Mouse (Mus musculus) kidney, embryonic 16.5 days (tissue): ENCODE results near the gene Dlgap3. TPM values are rescaled to one million over a fixed set of nuclear protein-coding genes. Genes with fewer than 3 reads are reported as not detected.
A peak's percentile ranks its signal among the peaks of the same experiment; 100 is the strongest.

ENCODE experiments used
- ATAC-seq: fragments of 200-750 bp; cut with Nextera tagmentation; 2 replicates; pipeline ENCODE4 v1.8.0; 2017; ENCODE audit warnings: moderate TSS enrichment; ENCODE audit not compliant: low FRiP score, low TSS enrichment
- H3K27ac ChIP-seq: fragments of 300-500 bp; sonication (generic); 2 replicates; pipeline ENCODE4 v1.5.1; 2014; ENCODE audit warnings: low read length
- H3K27me3 ChIP-seq: fragments of 300-500 bp; sonication (generic); 2 replicates; pipeline ENCODE4 v1.6.1; 2014; ENCODE audit warnings: low read length, control low read depth, mixed read lengths; ENCODE audit not compliant: insufficient read depth
- H3K36me3 ChIP-seq: fragments of 300-500 bp; sonication (generic); 2 replicates; pipeline ENCODE4 v1.6.1; 2014; ENCODE audit warnings: low read length, control low read depth, mixed read lengths; ENCODE audit not compliant: insufficient read depth
- H3K4me1 ChIP-seq: fragments of 300-500 bp; sonication (generic); 2 replicates; pipeline ENCODE4 v1.6.1; 2014; ENCODE audit warnings: low read length, control low read depth, mixed read lengths; ENCODE audit not compliant: insufficient read depth
- H3K4me2 ChIP-seq: fragments of 300-500 bp; sonication (generic); replicated peaks from 2 replicates; pipeline ENCODE4 v1.6.1; 2014; ENCODE audit warnings: low read depth, low read length
- H3K4me3 ChIP-seq: fragments of 300-500 bp; sonication (generic); 2 replicates; pipeline ENCODE4 v1.5.1; 2014; ENCODE audit warnings: mild to moderate bottlenecking, low read length
- H3K9ac ChIP-seq: fragments of 300-500 bp; sonication (generic); replicated peaks from 2 replicates; pipeline ENCODE4 v1.6.1; 2014; ENCODE audit warnings: low read length
- H3K9me3 ChIP-seq: fragments of 300-500 bp; sonication (generic); 2 replicates; pipeline ENCODE4 v1.6.1; 2016; ENCODE audit warnings: low read length, control low read depth
- WGBS: fragments of 180-500 bp; shearing (Covaris S2); extraction: QIAGEN DNeasy Blood & Tissue Kit; methylation state at CpG from one replicate; pipeline ENCODE4 v1.1.7; 2014; 5-methylcytosine and 5-hydroxymethylcytosine counted together
- polyA plus RNA-seq: library from polyadenylated mRNA; unstranded; fragments of >200 nt; fragmentation: Nextera tagmentation; extraction: Ambion mirVana; gene quantifications from 2 replicates; pipeline ENCODE4 v1.2.1, GENCODE M21; 2015

Gene Dlgap3
- polyA plus RNA-seq, 1 experiment from 2014 or later: 0.41 TPM

- Histone ChIP-seq H3K9me3 (no peaks in the 10 kb centered on the region), H3K27me3 (peaks cover 29% of the 10 kb centered on the region), H3K27ac (no peak overlapping the region), H3K4me2 (no peak overlapping the region), H3K4me3 (no peak overlapping the region), H3K36me3 (no peaks in the 10 kb centered on the region), H3K4me1 (no peaks in the 10 kb centered on the region), H3K9ac (no peak overlapping the region)
- no peak for ATAC-seq
- WGBS: 64% methylated on average over 9 of the region's 9 CpGs
These were observed 42.3 kb downstream of the Dlgap3 start for GRCm38 (mm10) chr4:127211318-127211717.

- H3K27ac ChIP-seq: no peak overlapping the region
- H3K9ac ChIP-seq: no peak overlapping the region
- WGBS: 13% methylated on average over 28 of the region's 28 CpGs
- H3K36me3 ChIP-seq: no peaks in the 10 kb centered on the region
- ATAC-seq: 0 out of 2 replicates have a peak, but pooled peaks have one; percentile 15
- H3K27me3 ChIP-seq: peaks cover 31% of the 10 kb centered on the region
- H3K4me3 ChIP-seq: peak overlapping the region; percentile 10; the same call in 1 of the 2 replicates
- H3K4me2 ChIP-seq: 0 out of 2 replicates have a peak overlapping the region, but pooled peaks have one; percentile 10
- no peaks in the 10 kb centered on the region for H3K4me1 ChIP-seq
- H3K9me3 ChIP-seq: no peaks in the 10 kb centered on the region
These were observed 45.5 kb downstream of the Dlgap3 start for GRCm38 (mm10) chr4:127214510-127214909.

GRCm38 (mm10) chr4:127215103-127215502, 46.1 kb downstream of the Dlgap3 start:
- WGBS: 54% methylated on average over 11 of the region's 11 CpGs

GRCm38 (mm10) chr4:127215799-127216198, 46.8 kb downstream of the Dlgap3 start:
- Histone ChIP-seq H3K4me2 (no peak overlapping the region), H3K36me3 (no peaks in the 10 kb centered on the region), H3K4me3 (no peak overlapping the region), H3K9ac (no peak overlapping the region), H3K4me1 (no peaks in the 10 kb centered on the region), H3K27me3 (peaks cover 31% of the 10 kb centered on the region), H3K9me3 (no peaks in the 10 kb centered on the region), H3K27ac (no peak overlapping the region)
- no peak for ATAC-seq
- 64% methylated on average over 5 of the region's 9 CpGs for WGBS

More at GRCm38 (mm10) chr4:127215103-127215502, 46.1 kb downstream of the Dlgap3 start:
- H3K27me3 ChIP-seq: peaks cover 31% of the 10 kb centered on the region
- H3K36me3 ChIP-seq: no peaks in the 10 kb centered on the region
- H3K27ac ChIP-seq: no peak overlapping the region
- no peaks in the 10 kb centered on the region for H3K4me1 ChIP-seq
- H3K4me2 ChIP-seq: no peak overlapping the region
- no peak overlapping the region for H3K9ac ChIP-seq
- H3K4me3 ChIP-seq: no peak overlapping the region
- ATAC-seq: no peak
- no peaks in the 10 kb centered on the region for H3K9me3 ChIP-seq

GRCm38 (mm10) chr4:127216251-127216651, 47.2 kb downstream of the Dlgap3 start:
- Histone ChIP-seq H3K4me3 (no peak overlapping the region), H3K27ac (no peak overlapping the region), H3K4me2 (no peak overlapping the region), H3K9ac (no peak overlapping the region), H3K27me3 (peaks cover 31% of the 10 kb centered on the region), H3K4me1 (no peaks in the 10 kb centered on the region), H3K9me3 (no peaks in the 10 kb centered on the region), H3K36me3 (no peaks in the 10 kb centered on the region)
- no peak for ATAC-seq
- 72% methylated on average over 4 of the region's 4 CpGs for WGBS

- no peaks in the 10 kb centered on the region for H3K4me1 ChIP-seq
- no peak overlapping the region for H3K4me3 ChIP-seq
- ATAC-seq: no peak
These were observed 48.0 kb downstream of the Dlgap3 start for GRCm38 (mm10) chr4:127217048-127217447.

DNA sequence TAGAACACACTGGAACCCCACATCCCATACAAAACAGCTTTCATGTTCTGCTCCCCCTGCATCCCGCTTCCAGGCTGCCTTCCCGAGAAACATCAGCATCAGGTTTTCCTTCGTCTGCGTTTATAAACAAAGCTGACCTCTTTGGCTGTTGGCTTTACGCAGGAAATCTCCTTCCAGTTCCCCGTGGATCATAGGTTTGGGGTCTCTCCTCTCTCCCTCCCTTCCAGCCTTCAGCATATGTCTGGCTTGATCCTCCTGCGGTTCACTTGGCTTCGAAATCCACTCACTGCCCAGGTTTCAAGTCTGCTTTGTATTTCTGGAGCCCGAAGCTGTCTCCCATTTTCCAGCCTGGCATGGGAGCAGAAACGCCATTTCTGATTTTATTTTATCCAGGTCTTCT, 54.3 kb downstream of the Dlgap3 start:
- H3K4me3 ChIP-seq: no peak overlapping the region
- ATAC-seq: no peak
- peaks cover 54% of the 10 kb centered on the region for H3K27me3 ChIP-seq
- no peak overlapping the region for H3K4me2 ChIP-seq
- H3K27ac ChIP-seq: no peak overlapping the region
- WGBS: 30% methylated on average over 10 of the region's 10 CpGs
- no peaks in the 10 kb centered on the region for H3K4me1 ChIP-seq
- H3K9me3 ChIP-seq: no peaks in the 10 kb centered on the region
- no peak overlapping the region for H3K9ac ChIP-seq
- no peaks in the 10 kb centered on the region for H3K36me3 ChIP-seq

More at GRCm38 (mm10) chr4:127217048-127217447, 48.0 kb downstream of the Dlgap3 start:
- no peaks in the 10 kb centered on the region for H3K36me3 ChIP-seq
- no peak overlapping the region for H3K27ac ChIP-seq
- no peaks in the 10 kb centered on the region for H3K9me3 ChIP-seq
- peaks cover 32% of the 10 kb centered on the region for H3K27me3 ChIP-seq
- WGBS: 48% methylated on average over 11 of the region's 11 CpGs
- no peak overlapping the region for H3K4me2 ChIP-seq
- no peak overlapping the region for H3K9ac ChIP-seq

DNA sequence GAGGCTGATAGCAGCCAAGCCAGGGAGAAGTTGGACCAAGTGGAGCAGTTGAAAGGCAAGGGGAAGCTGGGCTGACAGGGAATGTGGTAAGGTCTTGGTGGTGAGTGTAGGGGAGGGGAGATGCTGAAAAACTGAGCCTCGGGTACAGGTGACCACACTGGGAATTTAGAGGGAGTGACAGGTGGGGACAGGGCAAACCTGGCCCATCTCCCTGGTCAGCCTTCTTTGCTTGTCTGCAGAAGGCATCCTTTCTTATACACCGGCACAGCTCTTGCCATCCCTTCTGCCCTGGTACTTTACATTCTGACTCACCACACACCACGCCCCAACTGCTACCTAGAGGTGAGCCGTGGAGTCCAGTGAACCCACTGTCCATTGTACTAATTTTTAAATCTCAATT, 54.8 kb downstream of the Dlgap3 start:
- Histone ChIP-seq H3K4me1 (no peaks in the 10 kb centered on the region), H3K4me3 (no peak overlapping the region), H3K9me3 (no peaks in the 10 kb centered on the region), H3K27me3 (peaks cover 54% of the 10 kb centered on the region), H3K27ac (no peak overlapping the region), H3K36me3 (no peaks in the 10 kb centered on the region), H3K9ac (no peak overlapping the region), H3K4me2 (no peak overlapping the region)
- ATAC-seq: no peak
- WGBS: 47% methylated on average over 4 of the region's 4 CpGs

DNA sequence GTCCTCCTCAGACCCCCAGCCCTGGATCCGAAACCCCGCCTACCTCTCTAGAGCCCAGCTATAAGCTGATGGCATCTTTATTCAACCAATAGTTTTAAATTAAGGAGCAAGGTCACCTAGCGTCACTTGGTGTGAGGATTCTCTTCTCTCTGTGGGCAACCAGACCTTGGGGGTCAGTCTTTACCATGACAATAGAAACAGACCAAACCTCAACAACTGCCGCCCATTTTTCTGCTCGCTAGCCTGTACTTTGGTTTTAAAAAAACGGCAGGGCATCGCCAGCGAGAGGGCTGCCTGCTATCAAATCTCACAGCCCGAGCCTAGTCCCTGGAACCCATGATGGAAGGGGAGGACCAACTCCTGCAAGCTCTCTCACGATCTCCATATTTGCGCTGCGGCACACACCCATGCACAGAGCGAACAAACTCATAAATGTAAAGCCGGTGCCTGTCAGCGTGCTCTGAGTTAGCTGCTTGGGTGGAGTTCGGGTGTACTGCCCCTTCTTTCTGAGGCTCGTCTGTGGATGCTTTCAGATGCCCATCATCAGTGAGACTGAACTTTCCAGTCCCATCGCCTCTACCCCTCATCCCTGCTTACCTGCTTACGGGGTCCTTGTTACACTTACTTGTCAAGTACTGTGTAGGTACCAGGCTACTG, 55.6 kb downstream of the Dlgap3 start:
- Histone ChIP-seq H3K9me3 (no peaks in the 10 kb centered on the region), H3K9ac (no peak overlapping the region), H3K4me1 (no peaks in the 10 kb centered on the region), H3K4me3 (no peak overlapping the region), H3K4me2 (no peak overlapping the region), H3K27me3 (peaks cover 56% of the 10 kb centered on the region), H3K36me3 (no peaks in the 10 kb centered on the region), H3K27ac (no peak overlapping the region)
- WGBS: 12% methylated on average over 19 of the region's 19 CpGs
- ATAC-seq: no peak

DNA sequence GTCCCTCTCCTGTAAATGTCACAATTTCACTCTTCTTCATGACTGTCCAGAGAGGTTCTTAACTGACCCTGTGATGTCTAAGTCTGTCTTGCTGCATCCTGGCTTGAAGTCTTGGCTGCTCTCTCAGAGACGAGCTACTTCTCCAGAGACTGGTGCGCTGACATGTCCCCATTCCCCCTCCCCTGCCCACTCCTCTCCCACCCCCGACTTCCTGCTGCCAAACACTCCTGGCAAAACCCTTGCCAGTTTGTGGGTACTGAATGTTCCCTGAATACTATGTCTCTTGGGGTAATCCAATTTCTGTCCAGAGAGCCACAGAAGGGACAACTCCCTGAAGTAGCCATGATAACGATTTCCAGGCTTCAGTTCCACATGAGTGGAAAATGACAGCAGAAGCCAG, 57.1 kb downstream of the Dlgap3 start:
- Histone ChIP-seq H3K4me3 (no peak overlapping the region), H3K4me1 (no peaks in the 10 kb centered on the region), H3K9ac (no peak overlapping the region), H3K9me3 (no peaks in the 10 kb centered on the region), H3K36me3 (no peaks in the 10 kb centered on the region), H3K4me2 (no peak overlapping the region), H3K27me3 (peaks cover 56% of the 10 kb centered on the region), H3K27ac (no peak overlapping the region)
- no peak for ATAC-seq
- WGBS: 41% methylated on average over 4 of the region's 4 CpGs
